Mouse (Mus musculus) liver, postnatal 0 days (tissue): ENCODE results near the gene Akr7a5.

ENCODE experiments used
- CTCF ChIP-seq: sonication (generic); IDR thresholded peaks from 2 replicates; pipeline ENCODE4 v1.5.1; 2016; ENCODE audit warnings: antibody characterized with exemption, low read depth
- EP300 ChIP-seq: IDR thresholded peaks from 2 replicates; pipeline ENCODE4 v1.6.1; 2016; ENCODE audit warnings: antibody characterized with exemption, low read depth, mild to moderate bottlenecking

DNA sequence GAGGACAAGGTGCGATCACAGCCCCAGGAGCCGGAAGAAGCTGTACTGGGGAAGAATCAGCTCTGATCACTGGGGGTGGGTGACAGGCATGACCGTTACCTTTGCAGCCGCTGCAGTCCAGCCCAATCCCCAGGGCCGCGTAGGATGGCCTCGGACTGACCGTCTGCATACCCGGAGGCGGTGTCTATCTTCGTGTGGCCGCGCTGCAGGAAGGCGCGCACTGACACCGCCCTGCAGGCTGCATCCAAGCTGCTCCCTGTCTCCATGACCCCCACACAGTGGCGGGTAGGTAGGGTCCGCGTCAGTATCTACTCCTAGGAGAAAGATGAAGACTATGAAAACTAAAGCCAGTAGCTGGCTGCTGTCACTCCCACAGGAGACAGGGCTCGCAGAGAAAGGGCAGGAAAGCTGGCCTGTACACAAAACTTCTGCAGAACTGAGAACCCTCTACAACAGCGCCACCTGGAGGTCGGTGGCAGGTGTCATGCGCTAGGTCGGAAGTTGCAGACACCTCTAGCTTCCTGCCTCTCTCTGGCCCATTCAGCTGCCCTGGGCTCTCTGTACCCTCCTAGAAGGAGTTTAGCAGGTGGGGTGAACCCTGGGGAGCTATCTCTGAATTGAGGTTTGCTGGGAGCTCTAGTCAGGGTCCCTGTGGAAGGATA lies 26.4 kb downstream of the Akr7a5 start:
- TF ChIP-seq CTCF (peak; percentile 98), EP300 (no peak)
